Mouse (Mus musculus) 3134 (cell line): ENCODE data around the gene Lig1.
"Not testable (repeated sequence)": the region's sequence is repeated elsewhere in the genome, so short reads cannot be mapped to it uniquely, and the experiment has no call there.

Experiments used
- DNase-seq: peaks from one replicate; pipeline ENCODE4 v3.0.0-alpha.2; 2011; ENCODE audit warnings: low spot score; ENCODE audit not compliant: insufficient read length; ENCODE audit errors: extremely low read depth

Gene Lig1

GRCm38 (mm10) chr7:13277081-13277480, at the start of gene Lig1:
Gene Lig1 (plus strand): TSS chr7:13277283.
- no peak for DNase-seq

GRCm38 (mm10) chr7:13260746-13261700, 16.1 kb upstream of the Lig1 start:
- no peak for DNase-seq

GRCm38 (mm10) chr7:13263851-13264250, 13.2 kb upstream of the Lig1 start:
- no peak for DNase-seq

GRCm38 (mm10) chr7:13264396-13264795, 12.7 kb upstream of the Lig1 start:
- no peak for DNase-seq

- DNase-seq, result no peak
These were observed 8.3 kb upstream of the Lig1 start for GRCm38 (mm10) chr7:13268749-13269260.

GRCm38 (mm10) chr7:13269394-13269793, 7.7 kb upstream of the Lig1 start:
- no peak for DNase-seq

- no peak for DNase-seq
These were observed 5.4 kb upstream of the Lig1 start for GRCm38 (mm10) chr7:13271704-13272103.

- no peak for DNase-seq
These were observed 750 bp downstream of the Lig1 start for GRCm38 (mm10) chr7:13277833-13278232.

GRCm38 (mm10) chr7:13278308-13278891, 1.3 kb downstream of the Lig1 start, which contains the start of gene Zswim9:
Gene Zswim9 (minus strand): TSS chr7:13278721.
- DNase-seq, result peak; percentile 92

GRCm38 (mm10) chr7:13278957-13279356, 1.9 kb downstream of the Lig1 start:
- not testable (repeated sequence) for DNase-seq

GRCm38 (mm10) chr7:13288621-13289020, 11.5 kb downstream of the Lig1 start:
- DNase-seq, result no peak

- no peak for DNase-seq
These were observed 13.1 kb downstream of the Lig1 start for GRCm38 (mm10) chr7:13290041-13290675.

GRCm38 (mm10) chr7:13291370-13291769, 14.3 kb downstream of the Lig1 start:
- DNase-seq, result no peak

GRCm38 (mm10) chr7:13293878-13294855, 17.1 kb downstream of the Lig1 start:
- DNase-seq, result no peak

- DNase-seq, result no peak
These were observed 18.2 kb downstream of the Lig1 start for GRCm38 (mm10) chr7:13295256-13295655.

GRCm38 (mm10) chr7:13297636-13298035, 20.6 kb downstream of the Lig1 start:
- DNase-seq, result no peak

- DNase-seq, result no peak
These were observed 21.7 kb downstream of the Lig1 start for GRCm38 (mm10) chr7:13298821-13299220.

- no peak for DNase-seq
These were observed 24.6 kb downstream of the Lig1 start for GRCm38 (mm10) chr7:13301643-13302042.

- no peak for DNase-seq
These were observed 25.7 kb downstream of the Lig1 start for GRCm38 (mm10) chr7:13302780-13303179.

GRCm38 (mm10) chr7:13303372-13303771, 26.3 kb downstream of the Lig1 start:
- no peak for DNase-seq
